Mouse (Mus musculus): ENCODE measurements around the gene Gcnt3.
A peak's percentile ranks its signal among the peaks of the same experiment; 100 is the strongest.

The Gcnt3 gene

GRCm38 (mm10) chr9:70037988-70038387 is at the start of gene Gcnt3:
Gene Gcnt3, minus strand, starts transcription at chr9:70038088.
- no peak for DNase-seq (ENCODE audit: low spot score in 2 of 2)

GRCm38 (mm10) chr9:70087379-70087778 is 49.5 kb upstream of the Gcnt3 start:
- no peak for DNase-seq (ENCODE audit: low spot score in 2 of 2)

GRCm38 (mm10) chr9:70086091-70086490 is 48.2 kb upstream of the Gcnt3 start:
- no peak for DNase-seq (ENCODE audit: low spot score in 2 of 2)

GRCm38 (mm10) chr9:70084107-70084506 is 46.2 kb upstream of the Gcnt3 start:
- peak; percentile 83 to 85 for DNase-seq (ENCODE audit: low spot score in 2 of 2)

- no peak for DNase-seq (ENCODE audit: low spot score in 2 of 2)
Measured at GRCm38 (mm10) chr9:70082357-70083204, 44.7 kb upstream of the Gcnt3 start.

- DNase-seq (ENCODE audit: low spot score in 2 of 2), result no peak
Measured at GRCm38 (mm10) chr9:70081767-70082166, 43.9 kb upstream of the Gcnt3 start.

GRCm38 (mm10) chr9:70080976-70081375 is 43.1 kb upstream of the Gcnt3 start:
- DNase-seq (ENCODE audit: low spot score in 2 of 2), result no peak

GRCm38 (mm10) chr9:70080027-70080800 is 42.3 kb upstream of the Gcnt3 start:
- no peak for DNase-seq (ENCODE audit: low spot score in 2 of 2)

GRCm38 (mm10) chr9:70078034-70078433 is 40.1 kb upstream of the Gcnt3 start:
- DNase-seq (ENCODE audit: low spot score in 2 of 2), result no peak

GRCm38 (mm10) chr9:70077170-70077569 is 39.3 kb upstream of the Gcnt3 start:
- no peak for DNase-seq (ENCODE audit: low spot score in 2 of 2)

- DNase-seq (ENCODE audit: low spot score in 2 of 2), result no peak
Measured at GRCm38 (mm10) chr9:70072387-70072786, 34.5 kb upstream of the Gcnt3 start.

GRCm38 (mm10) chr9:70069961-70070435 is 32.1 kb upstream of the Gcnt3 start:
- DNase-seq (ENCODE audit: low spot score in 2 of 2), result no peak

- no peak for DNase-seq (ENCODE audit: low spot score in 2 of 2)
Measured at GRCm38 (mm10) chr9:70067497-70067896, 29.6 kb upstream of the Gcnt3 start.

GRCm38 (mm10) chr9:70062012-70062411 is 24.1 kb upstream of the Gcnt3 start:
- DNase-seq (ENCODE audit: low spot score in 2 of 2), result no peak

- DNase-seq (ENCODE audit: low spot score in 2 of 2), result no peak
Measured at GRCm38 (mm10) chr9:70053411-70053810, 15.5 kb upstream of the Gcnt3 start.

- no peak for DNase-seq (ENCODE audit: low spot score in 2 of 2)
Measured at GRCm38 (mm10) chr9:70052730-70053129, 14.8 kb upstream of the Gcnt3 start.

- no peak for DNase-seq (ENCODE audit: low spot score in 2 of 2)
Measured at GRCm38 (mm10) chr9:70049839-70050238, 12.0 kb upstream of the Gcnt3 start.

GRCm38 (mm10) chr9:70049416-70049783 is 11.5 kb upstream of the Gcnt3 start:
- no peak for DNase-seq (ENCODE audit: low spot score in 2 of 2)

- DNase-seq (ENCODE audit: low spot score in 2 of 2), result no peak
Measured at GRCm38 (mm10) chr9:70048751-70049415, 11.0 kb upstream of the Gcnt3 start.

GRCm38 (mm10) chr9:70048280-70048679 is 10.4 kb upstream of the Gcnt3 start:
- DNase-seq (ENCODE audit: low spot score in 2 of 2), result no peak

GRCm38 (mm10) chr9:70047839-70048238 is 10.0 kb upstream of the Gcnt3 start:
- DNase-seq (ENCODE audit: low spot score in 2 of 2), result no peak

GRCm38 (mm10) chr9:70046255-70046654 is 8.4 kb upstream of the Gcnt3 start:
- DNase-seq (ENCODE audit: low spot score in 2 of 2), result no peak
